Mouse (Mus musculus) common myeloid progenitor, adult 5-6 weeks (primary cell): ENCODE data around the gene Gabrr3. TPM values are rescaled to one million over a fixed set of nuclear protein-coding genes. Genes with fewer than 3 reads are reported as not detected.

ENCODE experiments used
- ATAC-seq: replicated peaks from 2 replicates; pipeline ENCODE4 v1.8.0; 2016; ENCODE audit warnings: low read depth, mild to moderate bottlenecking, moderate TSS enrichment, inconsistent platforms; ENCODE audit not compliant: poor library complexity, severe bottlenecking
- total RNA-seq: library from RNA; stranded (forward); fragments of 200-1000, 187-1606 nt; gene quantifications from 2 replicates; pipeline ENCODE4 v1.2.3, GENCODE M21; 2017

The Gabrr3 gene
- not detected in 2 replicates for total RNA-seq

- ATAC-seq: no peak
Measured at GRCm38 (mm10) chr16:59407032-59407431, at the start of gene Gabrr3. Gene Gabrr3, plus strand, starts transcription at chr16:59407332.

GRCm38 (mm10) chr16:59363893-59364292, 43.2 kb upstream of the Gabrr3 start, which contains the start of gene Olfr209:
Gene Olfr209, minus strand, starts transcription at chr16:59363993.
- no peak for ATAC-seq

GRCm38 (mm10) chr16:59393300-59393699, 13.8 kb upstream of the Gabrr3 start:
- no peak for ATAC-seq

- ATAC-seq: peak; percentile 80
Measured at GRCm38 (mm10) chr16:59401102-59401501, 6.0 kb upstream of the Gabrr3 start.

GRCm38 (mm10) chr16:59401985-59402384, 5.1 kb upstream of the Gabrr3 start:
- no peak for ATAC-seq

- ATAC-seq: peak; percentile 96
Measured at GRCm38 (mm10) chr16:59403684-59404083, 3.4 kb upstream of the Gabrr3 start.

- ATAC-seq: no peak
Measured at GRCm38 (mm10) chr16:59404798-59405197, 2.3 kb upstream of the Gabrr3 start.

GRCm38 (mm10) chr16:59409341-59409748, 2.2 kb downstream of the Gabrr3 start:
- ATAC-seq: no peak

GRCm38 (mm10) chr16:59409800-59410199, 2.7 kb downstream of the Gabrr3 start:
- no peak for ATAC-seq

- ATAC-seq: no peak
Measured at GRCm38 (mm10) chr16:59413475-59413874, 6.3 kb downstream of the Gabrr3 start.

GRCm38 (mm10) chr16:59420237-59420866, 13.2 kb downstream of the Gabrr3 start:
- ATAC-seq: no peak

GRCm38 (mm10) chr16:59420867-59421251, 13.7 kb downstream of the Gabrr3 start:
- peak; percentile 90 for ATAC-seq

GRCm38 (mm10) chr16:59421571-59422345, 14.6 kb downstream of the Gabrr3 start:
- ATAC-seq: no peak

GRCm38 (mm10) chr16:59427960-59428359, 20.8 kb downstream of the Gabrr3 start:
- ATAC-seq: no peak

GRCm38 (mm10) chr16:59433181-59433580, 26.0 kb downstream of the Gabrr3 start:
- no peak for ATAC-seq

GRCm38 (mm10) chr16:59444880-59445559, 37.9 kb downstream of the Gabrr3 start:
- ATAC-seq: no peak

GRCm38 (mm10) chr16:59448181-59448580, 41.0 kb downstream of the Gabrr3 start:
- ATAC-seq: no peak

- 0 out of 2 replicates have a peak, but pooled peaks have one; percentile 60 for ATAC-seq
Measured at GRCm38 (mm10) chr16:59449092-59449491, 42.0 kb downstream of the Gabrr3 start.

- no peak for ATAC-seq
Measured at GRCm38 (mm10) chr16:59451813-59452212, 44.7 kb downstream of the Gabrr3 start.

- ATAC-seq: peak; percentile 97
Measured at GRCm38 (mm10) chr16:59459259-59459861, 52.2 kb downstream of the Gabrr3 start.
